Mouse (Mus musculus): ENCODE measurements around the gene Mymk. TPM values are rescaled to one million over a fixed set of nuclear protein-coding genes. Genes with fewer than 3 reads are reported as not detected.
A peak's percentile ranks its signal among the peaks of the same experiment; 100 is the strongest.

Mymk gene
- polyA plus RNA-seq, 1 experiment from 2014 or later = 0.22 TPM

GRCm38 (mm10) chr2:27045979-27046770 lies 25.8 kb downstream of the Mymk start:
- no peaks in the 10 kb centered on the region for H3K9me3 ChIP-seq (ENCODE audit: control insufficient read depth, low read length)
- no peak overlapping the region for H3K4me3 ChIP-seq (ENCODE audit: low read length)
- no peaks in the 10 kb centered on the region for H3K27me3 ChIP-seq (replicated peaks; ENCODE audit: control insufficient read depth, insufficient read depth, low read length)
- peak; percentile 84 for ATAC-seq
- no peak overlapping the region for H3K4me2 ChIP-seq (ENCODE audit: low read depth, low read length)
- H3K36me3 ChIP-seq (ENCODE audit: control insufficient read depth, insufficient read depth, low read length) = no peaks in the 10 kb centered on the region
- peak overlapping the region; percentile 4; the same call in 1 of the 2 replicates for H3K27ac ChIP-seq (ENCODE audit: low read length)
- 59% methylated on average over 8 of the region's 8 CpGs for WGBS
- no peaks in the 10 kb centered on the region for H3K4me1 ChIP-seq (ENCODE audit: control insufficient read depth, insufficient read depth, low read length)
- no peak overlapping the region for H3K9ac ChIP-seq (ENCODE audit: low read depth, low read length)

- Histone ChIP-seq H3K27me3 (replicated peaks; ENCODE audit: control insufficient read depth, insufficient read depth, low read length) (no peaks in the 10 kb centered on the region), H3K9ac (ENCODE audit: low read depth, low read length) (no peak overlapping the region), H3K36me3 (ENCODE audit: control insufficient read depth, insufficient read depth, low read length) (no peaks in the 10 kb centered on the region), H3K4me2 (ENCODE audit: low read depth, low read length) (no peak overlapping the region), H3K9me3 (ENCODE audit: control insufficient read depth, low read length) (no peaks in the 10 kb centered on the region), H3K27ac (ENCODE audit: low read length) (no peak overlapping the region), H3K4me1 (ENCODE audit: control insufficient read depth, insufficient read depth, low read length) (no peaks in the 10 kb centered on the region), H3K4me3 (ENCODE audit: low read length) (no peak overlapping the region)
- WGBS = 73% methylated on average over 3 of the region's 3 CpGs
- no peak for ATAC-seq
Measured at GRCm38 (mm10) chr2:27044641-27045040, 27.3 kb downstream of the Mymk start.

GRCm38 (mm10) chr2:27044166-27044565 lies 27.8 kb downstream of the Mymk start:
- no peak for ATAC-seq
- H3K27ac ChIP-seq (ENCODE audit: low read length) = no peak overlapping the region
- H3K4me1 ChIP-seq (ENCODE audit: control insufficient read depth, insufficient read depth, low read length) = no peaks in the 10 kb centered on the region
- H3K36me3 ChIP-seq (ENCODE audit: control insufficient read depth, insufficient read depth, low read length) = no peaks in the 10 kb centered on the region
- H3K27me3 ChIP-seq (replicated peaks; ENCODE audit: control insufficient read depth, insufficient read depth, low read length) = no peaks in the 10 kb centered on the region
- 86% methylated on average over 4 of the region's 4 CpGs for WGBS
- no peak overlapping the region for H3K4me2 ChIP-seq (ENCODE audit: low read depth, low read length)
- H3K4me3 ChIP-seq (ENCODE audit: low read length) = no peak overlapping the region
- no peaks in the 10 kb centered on the region for H3K9me3 ChIP-seq (ENCODE audit: control insufficient read depth, low read length)
- H3K9ac ChIP-seq (ENCODE audit: low read depth, low read length) = no peak overlapping the region

- ATAC-seq = peak; percentile 62; the same call in 1 of the 2 replicates
- Histone ChIP-seq H3K4me3 (ENCODE audit: low read length) (no peak overlapping the region), H3K4me2 (ENCODE audit: low read depth, low read length) (no peak overlapping the region), H3K36me3 (ENCODE audit: control insufficient read depth, insufficient read depth, low read length) (no peaks in the 10 kb centered on the region), H3K27ac (ENCODE audit: low read length) (no peak overlapping the region), H3K9ac (ENCODE audit: low read depth, low read length) (no peak overlapping the region), H3K4me1 (ENCODE audit: control insufficient read depth, insufficient read depth, low read length) (no peaks in the 10 kb centered on the region), H3K27me3 (replicated peaks; ENCODE audit: control insufficient read depth, insufficient read depth, low read length) (no peaks in the 10 kb centered on the region), H3K9me3 (ENCODE audit: control insufficient read depth, low read length) (no peaks in the 10 kb centered on the region)
- WGBS = 22% methylated on average over 3 of the region's 3 CpGs
Measured at GRCm38 (mm10) chr2:27043461-27043860, 28.5 kb downstream of the Mymk start.

GRCm38 (mm10) chr2:27042131-27042844 lies 29.7 kb downstream of the Mymk start:
- no peak for ATAC-seq
- WGBS = 68% methylated on average over 8 of the region's 8 CpGs

GRCm38 (mm10) chr2:27039286-27039685 lies 32.7 kb downstream of the Mymk start:
- Histone ChIP-seq H3K27ac (ENCODE audit: low read length) (no peak overlapping the region), H3K27me3 (replicated peaks; ENCODE audit: control insufficient read depth, insufficient read depth, low read length) (no peaks in the 10 kb centered on the region), H3K36me3 (ENCODE audit: control insufficient read depth, insufficient read depth, low read length) (no peaks in the 10 kb centered on the region), H3K4me1 (ENCODE audit: control insufficient read depth, insufficient read depth, low read length) (no peaks in the 10 kb centered on the region), H3K9me3 (ENCODE audit: control insufficient read depth, low read length) (no peaks in the 10 kb centered on the region), H3K9ac (ENCODE audit: low read depth, low read length) (no peak overlapping the region), H3K4me3 (ENCODE audit: low read length) (no peak overlapping the region), H3K4me2 (ENCODE audit: low read depth, low read length) (no peak overlapping the region)
- no peak for ATAC-seq
- 9% methylated on average over 1 of the region's 1 CpGs for WGBS

More at GRCm38 (mm10) chr2:27042131-27042844, 29.7 kb downstream of the Mymk start:
- H3K9ac ChIP-seq (ENCODE audit: low read depth, low read length) = no peak overlapping the region
- no peaks in the 10 kb centered on the region for H3K27me3 ChIP-seq (replicated peaks; ENCODE audit: control insufficient read depth, insufficient read depth, low read length)
- no peak overlapping the region for H3K4me2 ChIP-seq (ENCODE audit: low read depth, low read length)
- no peaks in the 10 kb centered on the region for H3K36me3 ChIP-seq (ENCODE audit: control insufficient read depth, insufficient read depth, low read length)
- no peak overlapping the region for H3K4me3 ChIP-seq (ENCODE audit: low read length)
- no peak overlapping the region for H3K27ac ChIP-seq (ENCODE audit: low read length)
- no peaks in the 10 kb centered on the region for H3K4me1 ChIP-seq (ENCODE audit: control insufficient read depth, insufficient read depth, low read length)
- no peaks in the 10 kb centered on the region for H3K9me3 ChIP-seq (ENCODE audit: control insufficient read depth, low read length)

- Histone ChIP-seq H3K27ac (ENCODE audit: low read length) (no peak overlapping the region), H3K27me3 (replicated peaks; ENCODE audit: control insufficient read depth, insufficient read depth, low read length) (no peaks in the 10 kb centered on the region), H3K4me3 (ENCODE audit: low read length) (no peak overlapping the region), H3K9ac (ENCODE audit: low read depth, low read length) (no peak overlapping the region), H3K4me2 (ENCODE audit: low read depth, low read length) (no peak overlapping the region), H3K36me3 (ENCODE audit: control insufficient read depth, insufficient read depth, low read length) (no peaks in the 10 kb centered on the region), H3K4me1 (ENCODE audit: control insufficient read depth, insufficient read depth, low read length) (no peaks in the 10 kb centered on the region), H3K9me3 (ENCODE audit: control insufficient read depth, low read length) (no peaks in the 10 kb centered on the region)
- ATAC-seq = no peak
- WGBS = 0% methylated on average over 3 of the region's 3 CpGs
Measured at GRCm38 (mm10) chr2:27038596-27038995, 33.4 kb downstream of the Mymk start.

GRCm38 (mm10) chr2:27037008-27037407 lies 35.0 kb downstream of the Mymk start:
- no peaks in the 10 kb centered on the region for H3K9me3 ChIP-seq (ENCODE audit: control insufficient read depth, low read length)
- H3K4me2 ChIP-seq (ENCODE audit: low read depth, low read length) = no peak overlapping the region
- H3K4me1 ChIP-seq (ENCODE audit: control insufficient read depth, insufficient read depth, low read length) = no peaks in the 10 kb centered on the region
- H3K4me3 ChIP-seq (ENCODE audit: low read length) = no peak overlapping the region
- no peak for ATAC-seq
- H3K27me3 ChIP-seq (replicated peaks; ENCODE audit: control insufficient read depth, insufficient read depth, low read length) = no peaks in the 10 kb centered on the region
- no peaks in the 10 kb centered on the region for H3K36me3 ChIP-seq (ENCODE audit: control insufficient read depth, insufficient read depth, low read length)
- H3K27ac ChIP-seq (ENCODE audit: low read length) = no peak overlapping the region
- 60% methylated on average over 4 of the region's 4 CpGs for WGBS
- no peak overlapping the region for H3K9ac ChIP-seq (ENCODE audit: low read depth, low read length)

GRCm38 (mm10) chr2:27036003-27036402 lies 36.0 kb downstream of the Mymk start:
- no peak overlapping the region for H3K27ac ChIP-seq (ENCODE audit: low read length)
- H3K4me3 ChIP-seq (ENCODE audit: low read length) = no peak overlapping the region
- no peaks in the 10 kb centered on the region for H3K27me3 ChIP-seq (replicated peaks; ENCODE audit: control insufficient read depth, insufficient read depth, low read length)
- H3K36me3 ChIP-seq (ENCODE audit: control insufficient read depth, insufficient read depth, low read length) = no peaks in the 10 kb centered on the region
- 57% methylated on average over 3 of the region's 3 CpGs for WGBS
- H3K9me3 ChIP-seq (ENCODE audit: control insufficient read depth, low read length) = no peaks in the 10 kb centered on the region
- H3K4me2 ChIP-seq (ENCODE audit: low read depth, low read length) = no peak overlapping the region
- no peak for ATAC-seq
- H3K9ac ChIP-seq (ENCODE audit: low read depth, low read length) = no peak overlapping the region
- H3K4me1 ChIP-seq (ENCODE audit: control insufficient read depth, insufficient read depth, low read length) = no peaks in the 10 kb centered on the region

All from intestine, embryonic 16.5 days (tissue).